Mouse (Mus musculus): ENCODE measurements around the gene Abi3.

The Abi3 gene

DNA sequence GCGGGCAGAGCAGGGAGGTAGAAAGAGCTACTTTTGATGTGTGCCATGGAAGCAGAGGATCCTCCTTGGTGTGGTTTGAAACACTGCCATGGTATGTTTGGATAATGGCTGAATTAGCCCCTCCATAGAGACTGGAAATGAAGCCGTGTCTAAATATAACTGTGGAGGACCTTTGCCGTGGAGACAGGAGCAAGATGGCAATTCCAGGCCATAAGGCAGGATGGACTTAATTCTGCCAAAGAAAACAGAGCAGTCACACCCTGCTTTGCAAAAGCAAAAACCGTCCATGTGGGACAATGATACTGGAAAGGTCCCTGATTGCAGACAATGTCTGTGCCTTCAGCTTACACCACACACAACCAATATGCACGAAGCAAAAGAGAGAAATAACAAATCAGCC is 48.1 kb downstream of the Abi3 start:
- CTCF ChIA-PET = interaction anchor here (0.6 kb wide), 1 partner anchor 30 kb away, joined by 3 read pairs; no protein-coding TSS in a partner anchor

DNA sequence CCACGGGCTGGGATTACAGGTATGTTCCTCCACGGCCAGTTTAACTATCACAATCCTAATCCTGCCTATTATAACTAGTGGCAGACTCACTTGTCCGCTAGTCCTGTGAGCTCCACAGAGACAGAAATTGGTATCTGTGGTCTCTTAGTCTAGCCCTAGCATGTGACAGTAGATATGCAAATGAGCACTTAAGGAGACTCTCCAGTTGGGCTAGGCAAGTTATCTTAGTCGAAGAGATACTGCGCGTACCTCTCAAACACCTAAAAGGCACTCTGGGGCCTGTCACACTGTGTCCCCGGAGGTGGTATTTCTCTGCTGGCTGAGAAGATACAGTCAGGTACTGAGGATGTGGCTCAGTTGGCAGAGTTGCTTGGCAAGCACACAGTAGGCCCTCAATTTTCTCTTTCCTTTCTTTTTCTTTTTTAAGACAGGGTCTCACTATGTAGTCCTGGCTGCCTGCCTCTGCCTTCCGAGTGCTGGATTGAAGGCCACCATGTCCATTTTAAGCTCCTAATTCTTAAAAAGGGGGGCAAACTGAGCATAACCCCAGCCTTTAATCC is 49.2 kb downstream of the Abi3 start:
- CTCF ChIA-PET = no interaction called here

DNA sequence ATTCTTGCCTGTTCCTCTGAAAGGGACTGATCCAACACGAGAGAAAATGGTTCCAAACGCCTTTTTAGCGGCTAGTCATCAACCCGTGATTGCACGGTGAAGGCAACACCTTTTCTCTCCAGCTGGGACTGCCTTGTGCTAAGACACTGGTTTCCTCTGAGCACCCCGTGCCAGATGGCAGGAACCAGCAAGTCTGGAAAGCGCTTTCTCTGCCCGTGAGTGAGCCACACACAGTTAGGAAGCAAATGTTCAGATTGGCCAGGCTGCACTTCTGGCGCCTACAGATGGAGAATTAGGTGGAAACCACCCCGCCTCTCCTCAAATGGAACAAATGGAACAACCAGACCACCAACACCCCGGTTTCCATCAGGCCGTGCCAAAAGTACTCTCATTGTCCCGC is 50.5 kb downstream of the Abi3 start:
- CTCF ChIA-PET = no interaction called here

DNA sequence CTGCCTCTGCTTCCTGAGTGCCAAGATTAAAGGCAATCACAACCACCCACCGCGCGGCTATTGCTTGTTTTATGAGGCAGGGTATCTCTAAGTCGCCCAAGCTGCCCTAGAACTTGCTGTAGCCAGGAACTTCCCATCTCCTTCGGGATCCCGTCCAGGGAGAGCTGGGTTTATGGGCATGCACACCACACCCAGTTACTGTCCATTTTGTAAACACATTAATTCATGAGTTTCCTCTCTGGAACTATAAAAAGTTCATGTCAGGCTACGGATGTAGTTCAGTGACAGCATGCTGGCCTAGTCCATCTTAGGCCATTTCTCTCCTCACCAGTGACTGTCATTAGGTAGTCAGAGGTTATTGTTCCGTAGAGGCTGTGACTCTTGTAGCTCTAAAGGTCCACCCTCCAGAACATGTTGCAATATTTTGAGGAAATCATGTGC is 52.8 kb downstream of the Abi3 start:
- CTCF ChIA-PET = no interaction called here

DNA sequence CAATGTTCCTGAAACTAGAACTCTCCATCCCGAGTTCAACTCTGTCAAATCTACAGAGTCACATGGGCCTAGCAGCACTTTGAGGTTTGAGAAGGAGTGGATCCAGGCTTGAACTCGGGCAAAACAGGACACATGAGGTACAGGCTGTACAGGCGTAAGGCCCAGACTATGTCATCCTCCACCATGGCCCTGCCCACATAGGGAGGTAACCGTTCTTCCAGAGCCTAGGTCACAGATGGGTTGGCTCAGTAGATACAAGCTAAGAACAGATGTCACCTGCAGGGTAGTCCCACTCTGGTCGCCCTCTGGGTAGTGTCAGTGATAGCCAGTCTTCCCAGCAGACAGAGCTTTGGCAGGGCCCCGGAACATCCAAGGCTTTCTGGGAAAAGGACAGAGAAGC is 55.8 kb downstream of the Abi3 start:
- CTCF ChIA-PET = no interaction called here

DNA sequence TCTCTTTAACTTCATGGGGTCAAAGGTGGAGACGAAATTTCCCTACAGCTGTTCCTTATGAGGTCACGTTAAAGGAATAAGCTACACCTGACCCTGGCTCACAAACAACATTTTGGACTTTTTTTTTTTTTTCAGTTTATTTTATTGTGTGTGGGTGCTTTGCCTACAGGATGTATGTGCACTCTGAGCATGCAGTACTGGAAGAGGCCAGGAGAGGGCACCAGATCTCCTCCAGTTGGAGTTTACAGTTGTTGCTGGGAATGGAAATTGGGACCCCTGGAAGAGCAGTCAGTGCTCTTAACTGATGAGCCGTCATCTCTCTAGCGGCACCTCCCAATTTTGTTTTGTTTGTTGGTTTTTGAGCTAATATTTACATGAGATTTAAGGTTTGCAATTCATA is 56.6 kb downstream of the Abi3 start:
- CTCF ChIA-PET = interaction anchor here (0.6 kb wide), 3 partner anchors 45 to 1655 kb away, joined by 3 to 4 read pairs (median 3); no protein-coding TSS in a partner anchor

DNA sequence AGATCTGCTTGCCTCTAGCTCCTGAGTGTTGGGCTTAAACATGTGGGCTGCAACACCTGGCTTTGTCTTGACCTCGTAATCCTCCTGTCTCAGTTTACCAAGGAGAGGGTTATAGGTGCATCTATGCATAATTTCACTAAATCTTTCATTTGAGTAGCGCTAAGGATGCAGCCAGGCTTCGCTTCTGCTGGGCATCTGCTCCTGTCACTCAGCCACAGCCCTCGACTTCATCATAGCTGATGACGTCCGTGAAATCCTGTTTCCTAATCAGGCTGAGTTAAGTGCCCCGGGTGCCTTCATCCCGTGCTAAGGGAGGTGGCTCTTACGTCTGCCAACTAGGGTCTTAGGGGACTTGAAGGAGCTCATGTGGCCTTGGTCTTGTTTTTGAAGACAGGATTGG is 58.3 kb downstream of the Abi3 start:
- CTCF ChIA-PET = no interaction called here

DNA sequence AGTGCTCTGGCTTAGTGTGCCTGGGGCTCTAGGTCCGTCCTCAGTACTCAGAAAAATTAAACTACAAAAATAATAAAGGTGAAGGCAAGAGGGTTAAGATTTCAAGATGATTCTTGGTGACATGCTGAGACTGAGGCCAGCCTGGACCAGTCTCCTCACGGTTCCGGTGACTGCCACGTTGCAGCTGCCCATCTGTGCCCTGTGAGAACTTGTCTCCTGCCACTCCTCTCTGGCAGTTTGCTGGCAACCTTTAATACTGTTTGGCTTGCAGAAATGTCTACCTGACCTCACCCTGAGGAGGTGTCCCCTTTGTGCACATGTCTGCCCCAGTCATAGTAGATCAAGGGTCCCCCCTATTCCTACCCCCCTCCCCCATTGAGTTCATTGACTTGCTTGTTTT is 58.8 kb downstream of the Abi3 start:
- CTCF ChIA-PET = no interaction called here

DNA sequence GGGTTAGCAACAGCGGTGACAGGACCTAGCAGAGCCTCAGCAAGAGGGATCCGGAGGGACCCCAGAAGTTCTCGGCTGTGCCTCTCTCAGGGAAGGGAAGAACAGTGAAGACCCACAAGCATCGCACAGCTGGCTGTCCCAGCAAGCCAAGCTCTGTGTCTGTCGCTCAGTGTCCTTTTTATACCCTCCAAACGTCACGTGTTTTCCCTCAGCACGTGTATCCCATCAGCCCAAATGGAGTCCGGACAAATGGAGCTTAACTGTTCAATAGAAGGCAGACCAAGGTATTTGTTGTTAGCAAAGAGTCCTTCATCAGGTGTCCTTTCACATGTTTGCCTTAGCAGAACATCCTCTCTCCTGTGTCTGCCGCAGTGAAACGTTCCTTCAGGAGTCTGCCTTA is 60.7 kb downstream of the Abi3 start:
- CTCF ChIA-PET = no interaction called here

DNA sequence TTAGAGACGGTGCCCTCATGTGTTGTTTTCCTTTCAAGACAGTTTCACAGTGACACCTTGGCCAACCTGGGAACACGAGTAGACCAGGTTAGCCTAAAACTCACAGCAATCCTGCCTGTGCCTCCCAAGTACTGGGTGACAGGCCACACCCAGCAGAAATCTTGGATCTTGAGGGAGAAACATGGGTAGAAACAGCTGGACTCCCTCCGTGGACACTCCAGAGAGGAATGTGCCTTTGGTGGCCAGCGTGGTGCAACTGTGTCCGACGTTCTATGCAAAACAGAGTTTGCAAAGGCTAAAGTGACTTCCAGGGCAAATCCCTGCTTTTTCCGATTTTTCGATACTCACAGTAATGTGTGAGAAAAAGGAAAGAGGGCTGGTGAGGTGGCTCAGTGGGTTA is 61.8 kb downstream of the Abi3 start:
- CTCF ChIA-PET = interaction anchor here (0.7 kb wide), 1 partner anchor 112 kb away, joined by 3 read pairs; no protein-coding TSS in a partner anchor

Data from spleen, embryonic (tissue).